Mouse (Mus musculus): ENCODE measurements at regions not wholly inside any gene's neighbourhood (a gene's known extent, or its start where the extent isn't known, plus 50 kb on each side); places are given as distances from the start of the nearest gene placed in this dataset.

- no peak for DNase-seq (ENCODE audit: extremely low spot score in 1 of 2, low spot score in 1 of 2)
Observed at GRCm38 (mm10) chr4:135033302-135033701, 87.2 kb upstream of the Runx3 start.

GRCm38 (mm10) chr4:135034406-135034805, 86.0 kb upstream of the Runx3 start:
- DNase-seq (ENCODE audit: extremely low spot score in 1 of 2, low spot score in 1 of 2): peak; percentile 29 to 61

- DNase-seq (ENCODE audit: extremely low spot score in 1 of 2, low spot score in 1 of 2): no peak
Observed at GRCm38 (mm10) chr4:135036764-135037163, 83.7 kb upstream of the Runx3 start.

GRCm38 (mm10) chr4:135039234-135039633, 81.2 kb upstream of the Runx3 start:
- no peak for DNase-seq (ENCODE audit: extremely low spot score in 1 of 2, low spot score in 1 of 2)

- DNase-seq (ENCODE audit: extremely low spot score in 1 of 2, low spot score in 1 of 2): no peak
Observed at GRCm38 (mm10) chr4:135041921-135042320, 78.5 kb upstream of the Runx3 start.

- DNase-seq (ENCODE audit: extremely low spot score in 1 of 2, low spot score in 1 of 2): no peak
Observed at GRCm38 (mm10) chr4:135042501-135042900, 78.0 kb upstream of the Runx3 start.

GRCm38 (mm10) chr4:135045054-135045453, 75.4 kb upstream of the Runx3 start:
- DNase-seq (ENCODE audit: extremely low spot score in 1 of 2, low spot score in 1 of 2): no peak

- no peak for DNase-seq (ENCODE audit: extremely low spot score in 1 of 2, low spot score in 1 of 2)
Observed at GRCm38 (mm10) chr4:135046619-135047018, 73.8 kb upstream of the Runx3 start.

GRCm38 (mm10) chr4:135047251-135047650, 73.2 kb upstream of the Runx3 start:
- no peak for DNase-seq (ENCODE audit: extremely low spot score in 1 of 2, low spot score in 1 of 2)

- DNase-seq (ENCODE audit: extremely low spot score in 1 of 2, low spot score in 1 of 2): no peak
Observed at GRCm38 (mm10) chr4:135047771-135048170, 72.7 kb upstream of the Runx3 start.

- DNase-seq (ENCODE audit: extremely low spot score in 1 of 2, low spot score in 1 of 2): no peak
Observed at GRCm38 (mm10) chr4:135049924-135050323, 70.5 kb upstream of the Runx3 start.

- DNase-seq (ENCODE audit: extremely low spot score in 1 of 2, low spot score in 1 of 2): no peak
Observed at GRCm38 (mm10) chr4:135051466-135051865, 69.0 kb upstream of the Runx3 start.

- DNase-seq (ENCODE audit: extremely low spot score in 1 of 2, low spot score in 1 of 2): no peak
Observed at GRCm38 (mm10) chr4:135053585-135053984, 66.9 kb upstream of the Runx3 start.

GRCm38 (mm10) chr4:135054353-135054752, 66.1 kb upstream of the Runx3 start:
- DNase-seq (ENCODE audit: extremely low spot score in 1 of 2, low spot score in 1 of 2): no peak

- no peak for DNase-seq (ENCODE audit: extremely low spot score in 1 of 2, low spot score in 1 of 2)
Observed at GRCm38 (mm10) chr4:135056371-135056770, 64.1 kb upstream of the Runx3 start.

GRCm38 (mm10) chr4:135057286-135057685, 63.2 kb upstream of the Runx3 start:
- no peak for DNase-seq (ENCODE audit: extremely low spot score in 1 of 2, low spot score in 1 of 2)

GRCm38 (mm10) chr4:135058895-135059294, 61.6 kb upstream of the Runx3 start:
- no peak for DNase-seq (ENCODE audit: extremely low spot score in 1 of 2, low spot score in 1 of 2)

GRCm38 (mm10) chr4:135061030-135061743, 59.3 kb upstream of the Runx3 start:
- no peak for DNase-seq (ENCODE audit: extremely low spot score in 1 of 2, low spot score in 1 of 2)

GRCm38 (mm10) chr4:135066766-135067479, 53.5 kb upstream of the Runx3 start:
- DNase-seq (ENCODE audit: extremely low spot score in 1 of 2, low spot score in 1 of 2): peak; percentile 70 to 84

- DNase-seq (ENCODE audit: extremely low spot score in 1 of 2, low spot score in 1 of 2): no peak
Observed at GRCm38 (mm10) chr4:135067805-135068204, 52.6 kb upstream of the Runx3 start.

GRCm38 (mm10) chr4:135069818-135070217, 50.6 kb upstream of the Runx3 start:
- no peak for DNase-seq (ENCODE audit: extremely low spot score in 1 of 2, low spot score in 1 of 2)
